Mouse (Mus musculus) heart, embryonic 13.5 days (tissue): ENCODE data around the gene Sumf1. TPM values are rescaled to one million over a fixed set of nuclear protein-coding genes. Genes with fewer than 3 reads are reported as not detected.

Experiments
- ATAC-seq: fragments of 200-750 bp; cut with Nextera tagmentation; 2 replicates; pipeline ENCODE4 v1.8.0; 2017; ENCODE audit warnings: moderate TSS enrichment; ENCODE audit not compliant: insufficient number of reproducible peaks, low FRiP score, low TSS enrichment; ENCODE audit errors: extremely low read depth
- H3K27ac ChIP-seq: fragments of 300-500 bp; sonication (generic); replicated peaks from 2 replicates; pipeline ENCODE4 v1.5.1; 2015; ENCODE audit warnings: moderate library complexity, mild to moderate bottlenecking, inconsistent platforms
- H3K27me3 ChIP-seq: fragments of 300-500 bp; sonication (generic); replicated peaks from 2 replicates; pipeline ENCODE4 v1.6.1; 2015; ENCODE audit warnings: mild to moderate bottlenecking, inconsistent platforms
- H3K36me3 ChIP-seq: fragments of 300-500 bp; sonication (generic); 2 replicates; pipeline ENCODE4 v1.6.1; 2015; ENCODE audit warnings: mild to moderate bottlenecking, inconsistent platforms
- H3K4me1 ChIP-seq: fragments of 300-500 bp; sonication (generic); 2 replicates; pipeline ENCODE4 v1.6.1; 2015; ENCODE audit warnings: inconsistent platforms
- H3K4me2 ChIP-seq: fragments of 300-500 bp; sonication (generic); 2 replicates; pipeline ENCODE4 v1.6.1; 2015; ENCODE audit warnings: inconsistent platforms, mild to moderate bottlenecking, moderate library complexity
- H3K4me3 ChIP-seq: fragments of 300-500 bp; sonication (generic); 2 replicates; pipeline ENCODE4 v1.5.1; 2015; ENCODE audit warnings: moderate library complexity, mild to moderate bottlenecking, inconsistent platforms
- H3K9ac ChIP-seq: fragments of 300-500 bp; sonication (generic); 2 replicates; pipeline ENCODE4 v1.6.1; 2015; ENCODE audit warnings: inconsistent platforms, mild to moderate bottlenecking, moderate library complexity
- H3K9me3 ChIP-seq: fragments of 300-500 bp; sonication (generic); 2 replicates; pipeline ENCODE4 v1.6.1; 2016; ENCODE audit warnings: inconsistent platforms
- WGBS: fragments of 180-500 bp; shearing (Covaris S2); methylation state at CpG from one replicate; pipeline ENCODE4 v1.1.7; 2015; ENCODE audit warnings: mixed read lengths; 5-methylcytosine and 5-hydroxymethylcytosine counted together
- polyA plus RNA-seq: library from polyadenylated mRNA; unstranded; fragments of >200 nt; fragmentation: Nextera tagmentation; extraction: Ambion mirVana; gene quantifications from 2 replicates; pipeline ENCODE4 v1.2.1, GENCODE M21; 2015

Gene Sumf1
- polyA plus RNA-seq, 1 experiment from 2014 or later = 18.9 TPM

- no peak for ATAC-seq
- peaks cover 21% of the 10 kb centered on the region for H3K36me3 ChIP-seq
- peaks cover 48% of the 10 kb centered on the region for H3K4me1 ChIP-seq
- no peaks in the 10 kb centered on the region for H3K27me3 ChIP-seq
- no peaks in the 10 kb centered on the region for H3K9me3 ChIP-seq
- H3K4me2 ChIP-seq = no peak overlapping the region
- WGBS = 89% methylated on average over 5 of the region's 5 CpGs
- H3K9ac ChIP-seq = no peak overlapping the region
- no peak overlapping the region for H3K4me3 ChIP-seq
- H3K27ac ChIP-seq = no peak overlapping the region
Measured at GRCm38 (mm10) chr6:108222875-108223274, 37.5 kb upstream of the Sumf1 start.

- Histone ChIP-seq H3K27ac (no peak overlapping the region), H3K4me2 (no peak overlapping the region), H3K27me3 (no peaks in the 10 kb centered on the region), H3K4me1 (peaks cover 44% of the 10 kb centered on the region), H3K9ac (no peak overlapping the region), H3K36me3 (peaks cover 21% of the 10 kb centered on the region), H3K9me3 (no peaks in the 10 kb centered on the region), H3K4me3 (no peak overlapping the region)
- 52% methylated on average over 5 of the region's 5 CpGs for WGBS
- ATAC-seq = no peak
Measured at GRCm38 (mm10) chr6:108222435-108222834, 37.1 kb upstream of the Sumf1 start.

- Histone ChIP-seq H3K9me3 (no peaks in the 10 kb centered on the region), H3K9ac (no peak overlapping the region), H3K27me3 (no peaks in the 10 kb centered on the region), H3K27ac (no peak overlapping the region), H3K4me1 (peaks cover 37% of the 10 kb centered on the region), H3K4me3 (no peak overlapping the region), H3K4me2 (no peak overlapping the region), H3K36me3 (peaks cover 25% of the 10 kb centered on the region)
- no peak for ATAC-seq
- 78% methylated on average over 3 of the region's 3 CpGs for WGBS
Measured at GRCm38 (mm10) chr6:108217987-108218386, 32.6 kb upstream of the Sumf1 start.

- H3K4me2 ChIP-seq = no peak overlapping the region
- H3K9me3 ChIP-seq = no peaks in the 10 kb centered on the region
- no peak for ATAC-seq
- peaks cover 32% of the 10 kb centered on the region for H3K4me1 ChIP-seq
- no peak overlapping the region for H3K9ac ChIP-seq
- no peak overlapping the region for H3K27ac ChIP-seq
- WGBS = 91% methylated on average over 8 of the region's 8 CpGs
- no peaks in the 10 kb centered on the region for H3K27me3 ChIP-seq
- H3K36me3 ChIP-seq = peaks cover 25% of the 10 kb centered on the region
- H3K4me3 ChIP-seq = no peak overlapping the region
Measured at GRCm38 (mm10) chr6:108216832-108217231, 31.4 kb upstream of the Sumf1 start.

GRCm38 (mm10) chr6:108216091-108216490 lies 30.7 kb upstream of the Sumf1 start:
- Histone ChIP-seq H3K27me3 (no peaks in the 10 kb centered on the region), H3K36me3 (peaks cover 25% of the 10 kb centered on the region), H3K9ac (no peak overlapping the region), H3K4me2 (peak overlapping the region; percentile 93), H3K4me3 (0 out of 2 replicates have a peak overlapping the region, but pooled peaks have one; percentile 92), H3K9me3 (no peaks in the 10 kb centered on the region), H3K4me1 (peaks cover 35% of the 10 kb centered on the region), H3K27ac (no peak overlapping the region)
- ATAC-seq = no peak
- WGBS = 80% methylated on average over 5 of the region's 5 CpGs

GRCm38 (mm10) chr6:108214294-108214925 lies 29.0 kb upstream of the Sumf1 start:
- 13% methylated on average over 10 of the region's 10 CpGs for WGBS
- no peaks in the 10 kb centered on the region for H3K27me3 ChIP-seq
- H3K27ac ChIP-seq = peak overlapping the region; percentile 86

GRCm38 (mm10) chr6:108213481-108214293 lies 28.3 kb upstream of the Sumf1 start:
- Histone ChIP-seq H3K4me1 (peaks cover 44% of the 10 kb centered on the region), H3K27me3 (no peaks in the 10 kb centered on the region), H3K4me2 (peak overlapping the region; percentile 93), H3K9ac (peak overlapping the region; percentile 90), H3K9me3 (no peaks in the 10 kb centered on the region), H3K27ac (peak overlapping the region; percentile 86), H3K36me3 (peaks cover 12% of the 10 kb centered on the region), H3K4me3 (peak overlapping the region; percentile 92)
- 1% methylated on average over 29 of the region's 29 CpGs for WGBS
- no peak for ATAC-seq

More at GRCm38 (mm10) chr6:108214294-108214925, 29.0 kb upstream of the Sumf1 start:
- Histone ChIP-seq H3K36me3 (peaks cover 19% of the 10 kb centered on the region), H3K4me3 (peak overlapping the region; percentile 92), H3K4me2 (peak overlapping the region; percentile 93), H3K4me1 (peaks cover 44% of the 10 kb centered on the region), H3K9ac (peak overlapping the region; percentile 90), H3K9me3 (no peaks in the 10 kb centered on the region)
- ATAC-seq = no peak

GRCm38 (mm10) chr6:108212881-108213295 lies 27.5 kb upstream of the Sumf1 start, which contains the start of gene Itpr1:
Gene Itpr1, plus strand, starts transcription at chr6:108213096.
- H3K27me3 ChIP-seq = no peaks in the 10 kb centered on the region
- H3K27ac ChIP-seq = peak within 1 kb of the TSS; percentile 86
- peaks cover 44% of the 10 kb centered on the region for H3K4me1 ChIP-seq
- peak within 1 kb of the TSS; percentile 90 for H3K9ac ChIP-seq
- ATAC-seq = peak; percentile 99
- peaks cover 4% of the 10 kb centered on the region; the same call in 1 of the 2 replicates for H3K36me3 ChIP-seq
- H3K4me3 ChIP-seq = peak within 1 kb of the TSS; percentile 92
- under 1% methylated on average over 27 of the region's 27 CpGs for WGBS
- no peaks in the 10 kb centered on the region for H3K9me3 ChIP-seq
- H3K4me2 ChIP-seq = peak within 1 kb of the TSS; percentile 93

GRCm38 (mm10) chr6:108211896-108212880 lies 26.8 kb upstream of the Sumf1 start:
- Histone ChIP-seq H3K9me3 (no peaks in the 10 kb centered on the region), H3K9ac (peak overlapping the region; percentile 84), H3K4me1 (peaks cover 44% of the 10 kb centered on the region), H3K27ac (peak overlapping the region; percentile 78), H3K4me2 (peak overlapping the region; percentile 93), H3K4me3 (peak overlapping the region; percentile 92), H3K27me3 (no peaks in the 10 kb centered on the region), H3K36me3 (peaks cover 4% of the 10 kb centered on the region; the same call in 1 of the 2 replicates)
- 5% methylated on average over 36 of the region's 36 CpGs for WGBS
- ATAC-seq = no peak

- Histone ChIP-seq H3K27me3 (no peaks in the 10 kb centered on the region), H3K4me2 (no peak overlapping the region), H3K4me1 (peaks cover 20% of the 10 kb centered on the region), H3K27ac (no peak overlapping the region), H3K9me3 (no peaks in the 10 kb centered on the region), H3K36me3 (no peaks in the 10 kb centered on the region), H3K4me3 (no peak overlapping the region), H3K9ac (no peak overlapping the region)
- no peak for ATAC-seq
- 71% methylated on average over 5 of the region's 5 CpGs for WGBS
Measured at GRCm38 (mm10) chr6:108206914-108207566, 21.7 kb upstream of the Sumf1 start.
